Mouse (Mus musculus) CH12.LX (cell line): ENCODE measurements around the gene Cyp2d22. TPM values are rescaled to one million over a fixed set of nuclear protein-coding genes. Genes with fewer than 3 reads are reported as not detected.

Experiments
- DNase-seq: peaks from one replicate; pipeline ENCODE4 v3.0.0-alpha.2; 2013; ENCODE audit errors: extremely low read depth
- H3K27ac ChIP-seq: 2 replicates; pipeline ENCODE4 v1.5.1; 2012; ENCODE audit warnings: low read depth, mild to moderate bottlenecking, control low read depth, moderate library complexity; ENCODE audit not compliant: insufficient read depth
- H3K27me3 ChIP-seq: replicated peaks from 2 replicates; pipeline ENCODE3; 2012; ENCODE audit warnings: inconsistent platforms
- H3K36me3 ChIP-seq, 2 experiments: replicated peaks in 1 of 2; 2 replicates each; pipeline versions ENCODE3 to v1.6.1; 2012; ENCODE audit warnings: inconsistent platforms in 1 of 2, low read length in 1 of 2, mild to moderate bottlenecking in 1 of 2, mixed read lengths in 1 of 2, moderate library complexity in 1 of 2; ENCODE audit not compliant: control insufficient read depth in 1 of 2, insufficient read depth in 1 of 2
- H3K4me1 ChIP-seq, 2 experiments: 2 replicates each; pipeline ENCODE4 v1.6.1; 2012; ENCODE audit warnings: inconsistent platforms in 1 of 2, moderate library complexity in 1 of 2; ENCODE audit not compliant: insufficient read depth in 2 of 2, control insufficient read depth in 1 of 2
- H3K4me2 ChIP-seq: 2 replicates; pipeline ENCODE4 v1.6.1; 2012; ENCODE audit warnings: low read depth, mild to moderate bottlenecking, control low read depth; ENCODE audit not compliant: poor library complexity, insufficient read depth, severe bottlenecking
- H3K4me3 ChIP-seq, 3 experiments: fragments of 150-350 bp in 1 of 3; sonication (generic) in 1 of 3; replicated peaks in 1 of 3; 2 replicates each; pipeline versions ENCODE3 to v1.5.1; 2011 to 2012; ENCODE audit warnings: low read depth in 2 of 3, low read length in 2 of 3, mild to moderate bottlenecking in 2 of 3, moderate library complexity in 2 of 3, control low read depth in 1 of 3, improper control_type of control experiment in 1 of 3, inconsistent platforms in 1 of 3, mixed read lengths in 1 of 3; ENCODE audit not compliant: poor library complexity in 1 of 3
- H3K79me2 ChIP-seq: replicated peaks from 2 replicates; pipeline ENCODE4 v1.6.1; 2012; ENCODE audit warnings: mild to moderate bottlenecking, moderate library complexity; ENCODE audit not compliant: control insufficient read depth, poor library complexity, insufficient read depth, severe bottlenecking; ENCODE audit errors: extremely low read depth
- H3K9ac ChIP-seq: 2 replicates; pipeline ENCODE4 v1.6.1; 2012; ENCODE audit warnings: low read depth, mild to moderate bottlenecking, control low read depth, moderate library complexity; ENCODE audit not compliant: insufficient read depth
- H3K9me3 ChIP-seq: replicated peaks from 2 replicates; pipeline ENCODE3; 2012; ENCODE audit warnings: low read length, inconsistent platforms, mixed read lengths
- BHLHE40 ChIP-seq: IDR thresholded peaks from 2 replicates; pipeline ENCODE4 v1.6.1; 2011; ENCODE audit warnings: mild to moderate bottlenecking, low read depth, low read length, improper control_type of control experiment
- CTCF ChIP-seq, 2 experiments: IDR thresholded peaks in 1 of 2; conservative IDR thresholded peaks in 1 of 2; 2 replicates each; pipeline ENCODE4 v1.5.1; 2011 to 2012; ENCODE audit warnings: low read depth in 2 of 2, low read length in 2 of 2, improper control_type of control experiment in 1 of 2, inconsistent platforms in 1 of 2, mild to moderate bottlenecking in 1 of 2, moderate library complexity in 1 of 2
- E2F4 ChIP-seq: IDR thresholded peaks from 2 replicates; pipeline ENCODE4 v1.6.1; 2011; ENCODE audit warnings: low read depth, low read length, improper control_type of control experiment; ENCODE audit not compliant: insufficient replicate concordance
- ELF1 ChIP-seq: IDR thresholded peaks from 2 replicates; pipeline ENCODE4 v1.6.1; 2014; ENCODE audit warnings: low read depth, mild to moderate bottlenecking, inconsistent platforms, low read length, improper control_type of control experiment
- EP300 ChIP-seq: IDR thresholded peaks from 2 replicates; pipeline ENCODE4 v1.6.1; 2011; ENCODE audit warnings: low read length, improper control_type of control experiment
- HCFC1 ChIP-seq: IDR thresholded peaks from 2 replicates; pipeline ENCODE4 v1.6.1; 2012; ENCODE audit warnings: low read depth, mild to moderate bottlenecking, inconsistent platforms, low read length, improper control_type of control experiment
- JUND ChIP-seq: conservative IDR thresholded peaks from 2 replicates; pipeline ENCODE4 v1.6.1; 2011; ENCODE audit warnings: low read depth, low read length, improper control_type of control experiment
- KAT2A ChIP-seq: IDR thresholded peaks from 2 replicates; pipeline ENCODE4 v1.6.1; 2012; ENCODE audit warnings: low read length, improper control_type of control experiment, inconsistent platforms; ENCODE audit not compliant: insufficient replicate concordance
- MAFK ChIP-seq: IDR thresholded peaks from 2 replicates; pipeline ENCODE4 v1.6.1; 2011; ENCODE audit warnings: low read length, improper control_type of control experiment; ENCODE audit not compliant: insufficient replicate concordance
- MAZ ChIP-seq: IDR thresholded peaks from 2 replicates; pipeline ENCODE4 v1.6.1; 2012; ENCODE audit warnings: low read depth, mild to moderate bottlenecking, inconsistent platforms, low read length, improper control_type of control experiment, moderate library complexity
- MEF2A ChIP-seq: IDR thresholded peaks from 2 replicates; pipeline ENCODE4 v1.6.1; 2014; ENCODE audit warnings: low read depth, mild to moderate bottlenecking, inconsistent platforms, low read length, improper control_type of control experiment, borderline replicate concordance
- NELFE ChIP-seq: IDR thresholded peaks from 2 replicates; pipeline ENCODE4 v1.6.1; 2011; ENCODE audit warnings: low read depth, low read length, improper control_type of control experiment
- POLR2AphosphoS2 ChIP-seq: IDR thresholded peaks from 2 replicates; pipeline ENCODE4 v1.6.1; 2011; ENCODE audit warnings: low read depth, low read length, improper control_type of control experiment
- RAD21 ChIP-seq: IDR thresholded peaks from 2 replicates; pipeline ENCODE4 v1.6.1; 2011; ENCODE audit warnings: low read depth, mild to moderate bottlenecking, low read length, improper control_type of control experiment, moderate library complexity
- SIN3A ChIP-seq: IDR thresholded peaks from 2 replicates; pipeline ENCODE4 v1.6.1; 2012; ENCODE audit warnings: low read length, improper control_type of control experiment, inconsistent platforms
- UBTF ChIP-seq: IDR thresholded peaks from 2 replicates; pipeline ENCODE4 v1.6.1; 2012; ENCODE audit warnings: low read depth, mild to moderate bottlenecking, inconsistent platforms, low read length, improper control_type of control experiment, moderate library complexity
- USF1 ChIP-seq: IDR thresholded peaks from 2 replicates; pipeline ENCODE4 v1.6.1; 2014; ENCODE audit warnings: low read depth, mild to moderate bottlenecking, inconsistent platforms, low read length, improper control_type of control experiment
- USF2 ChIP-seq: conservative IDR thresholded peaks from 2 replicates; pipeline ENCODE4 v1.6.1; 2011; ENCODE audit warnings: low read depth, low read length, improper control_type of control experiment
- ZKSCAN1 ChIP-seq: IDR thresholded peaks from 2 replicates; pipeline ENCODE4 v1.6.1; 2012; ENCODE audit warnings: low read depth, inconsistent platforms, low read length, improper control_type of control experiment, borderline replicate concordance
- ZMIZ1 ChIP-seq: IDR thresholded peaks from 2 replicates; pipeline ENCODE4 v1.6.1; 2012; ENCODE audit warnings: low read depth, mild to moderate bottlenecking, inconsistent platforms, low read length, improper control_type of control experiment
- ZNF384 ChIP-seq: IDR thresholded peaks from 2 replicates; pipeline ENCODE4 v1.6.1; 2012; ENCODE audit warnings: low read depth, low read length, improper control_type of control experiment, inconsistent platforms
- dilution Hi-C: fragments of 300-500 bp; cut with MboI; formaldehyde crosslinking; loops from 2 replicates; pipeline ENCODE4 v1.14.3; 2020; ENCODE audit warnings: low sequenced_read_pairs; ENCODE audit not compliant: extremely low pct_unique_long_range_greater_than_20kb, extremely low pct_ligation_motif_present
- in situ Hi-C: fragments of 300-500 bp; cut with MboI; formaldehyde crosslinking; loops from 3 replicates; pipeline ENCODE4 v1.14.3; 2019; ENCODE audit warnings: low sequenced_read_pairs, low pct_ligation_motif_present, low pct_unique_long_range_greater_than_20kb, mixed read lengths
- polyA plus RNA-seq: library from polyadenylated mRNA; unstranded; fragments of >175 nt; gene quantifications from 2 replicates; pipeline ENCODE4 v1.2.1, GENCODE M21; 2012; ENCODE audit warnings: low read depth; ENCODE audit not compliant: insufficient read length
- total RNA-seq, 2 experiments: library from RNA; depleted of rRNA; stranded (reverse); fragments of 300-350 nt in 1 of 2; fragments of >200 nt in 1 of 2; gene quantifications; 2 replicates each; pipeline ENCODE4 v1.2.3; 2012 to 2014

Gene Cyp2d22
- total and polyA plus RNA-seq, 3 experiments, result 0.21 to 0.24 TPM; not detected in 1

DNA sequence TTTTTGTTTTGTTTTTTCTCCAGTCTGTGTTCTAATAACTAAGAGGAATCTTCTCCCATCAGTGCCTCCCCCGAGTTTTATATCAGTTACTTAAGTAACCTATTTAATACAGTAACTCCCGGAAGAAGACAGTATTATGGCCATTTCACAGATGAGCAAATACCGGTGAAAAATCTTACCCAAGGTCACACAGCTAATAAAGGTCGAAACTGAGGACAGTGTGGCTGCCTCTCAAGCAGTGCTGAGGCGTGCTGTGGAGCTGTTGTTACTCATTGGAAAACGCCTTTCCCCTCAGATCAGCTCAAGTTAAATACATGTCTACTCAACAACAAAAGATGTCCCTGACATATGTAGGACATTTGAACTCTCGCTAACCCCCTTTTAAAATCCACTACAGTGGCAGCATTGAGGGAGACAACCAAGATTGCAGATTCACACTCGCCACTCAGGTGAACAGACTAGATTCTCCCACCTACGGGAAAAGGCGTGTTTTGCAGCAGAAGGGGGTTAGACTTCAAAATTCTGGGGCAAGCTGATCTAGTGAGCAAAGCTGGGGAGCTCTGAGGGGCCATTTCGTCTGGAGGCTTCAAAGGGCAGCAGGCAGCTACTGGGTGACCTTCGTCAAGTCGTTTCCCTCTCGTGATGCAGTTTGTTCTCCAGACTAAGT is 26.8 kb downstream of the Cyp2d22 start:
- Histone ChIP-seq H3K4me2 (peak overlapping the region; percentile 63), H3K9ac (peak overlapping the region; percentile 87), H3K9me3 (peaks cover 2% of the 10 kb centered on the region), H3K4me1 (peaks cover 6 to 30% of the 10 kb centered on the region in 2 experiments), H3K36me3 (peaks cover 24 to 37% of the 10 kb centered on the region in 2 experiments), H3K4me3 (peak overlapping the region; percentile 89 to 97 (median 96)), H3K79me2 (peaks cover 15% of the 10 kb centered on the region), H3K27ac (no peak overlapping the region), H3K27me3 (no peaks in the 10 kb centered on the region)
- dilution Hi-C loops, result no loop called here
- TF ChIP-seq SIN3A, result peak; percentile 52; the same call in 1 of the 2 replicates
- no peak for TF ChIP-seq MEF2A
- in situ Hi-C loops, result loop anchor here (10.0 kb wide), 1 partner anchor 62 kb away; no protein-coding TSS in a partner anchor
- DNase-seq, result no peak

DNA sequence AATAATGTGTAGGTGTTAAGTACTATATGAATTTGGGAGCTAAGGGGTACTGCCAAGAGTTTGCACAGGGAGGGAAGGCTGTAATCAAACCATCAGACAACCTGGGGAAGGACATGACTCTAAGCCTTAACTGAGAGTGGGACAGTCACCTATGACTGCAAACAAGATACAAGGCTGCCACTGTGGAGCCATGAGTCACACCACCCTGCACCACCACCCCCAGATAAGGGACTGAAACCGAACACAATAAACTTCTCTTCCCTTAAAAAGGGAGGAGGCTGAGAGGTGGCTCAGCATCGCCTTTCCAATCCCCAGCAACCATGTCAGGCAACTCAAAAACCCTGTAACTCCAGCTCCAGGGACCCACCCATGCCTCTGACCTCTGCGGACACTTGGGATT is 28.6 kb downstream of the Cyp2d22 start:
- peaks cover 14 to 43% of the 10 kb centered on the region in 2 experiments for H3K4me1 ChIP-seq
- peaks cover 2% of the 10 kb centered on the region for H3K9me3 ChIP-seq
- H3K4me2 ChIP-seq, result no peak overlapping the region
- H3K27ac ChIP-seq, result no peak overlapping the region
- H3K36me3 ChIP-seq, result peaks cover 29 to 42% of the 10 kb centered on the region in 2 experiments
- H3K4me3 ChIP-seq, result no peak overlapping the region
- DNase-seq, result no peak
- TF ChIP-seq MAZ (no peak), ELF1 (no peak), ZMIZ1 (no peak), ZKSCAN1 (no peak), MAFK (no peak), USF2 (no peak), MEF2A (no peak), HCFC1 (no peak), E2F4 (no peak), EP300 (no peak), RAD21 (no peak), UBTF (no peak), KAT2A (no peak), USF1 (no peak), ZNF384 (no peak), BHLHE40 (no peak), JUND (no peak), CTCF (conservative IDR thresholded peaks at IDR 0.05 in 1 of 2, IDR thresholded peaks at IDR 0.05 in 1 of 2; ENCODE audit: low read depth in 2 of 2, low read length in 2 of 2) (no peak), POLR2AphosphoS2 (no peak), NELFE (no peak)
- TF ChIP-seq, all 38 proteins: peak for 0
- H3K79me2 ChIP-seq, result peaks cover 31% of the 10 kb centered on the region
- dilution Hi-C loops, result no loop called here
- no peak overlapping the region for H3K9ac ChIP-seq
- no peaks in the 10 kb centered on the region for H3K27me3 ChIP-seq
- in situ Hi-C loops, result loop anchor here (10.0 kb wide), 1 partner anchor 63 kb away; no protein-coding TSS in a partner anchor
